Comparison of ENCODE assay signal across 8 mouse cellular contexts in the genomic region with DNA sequence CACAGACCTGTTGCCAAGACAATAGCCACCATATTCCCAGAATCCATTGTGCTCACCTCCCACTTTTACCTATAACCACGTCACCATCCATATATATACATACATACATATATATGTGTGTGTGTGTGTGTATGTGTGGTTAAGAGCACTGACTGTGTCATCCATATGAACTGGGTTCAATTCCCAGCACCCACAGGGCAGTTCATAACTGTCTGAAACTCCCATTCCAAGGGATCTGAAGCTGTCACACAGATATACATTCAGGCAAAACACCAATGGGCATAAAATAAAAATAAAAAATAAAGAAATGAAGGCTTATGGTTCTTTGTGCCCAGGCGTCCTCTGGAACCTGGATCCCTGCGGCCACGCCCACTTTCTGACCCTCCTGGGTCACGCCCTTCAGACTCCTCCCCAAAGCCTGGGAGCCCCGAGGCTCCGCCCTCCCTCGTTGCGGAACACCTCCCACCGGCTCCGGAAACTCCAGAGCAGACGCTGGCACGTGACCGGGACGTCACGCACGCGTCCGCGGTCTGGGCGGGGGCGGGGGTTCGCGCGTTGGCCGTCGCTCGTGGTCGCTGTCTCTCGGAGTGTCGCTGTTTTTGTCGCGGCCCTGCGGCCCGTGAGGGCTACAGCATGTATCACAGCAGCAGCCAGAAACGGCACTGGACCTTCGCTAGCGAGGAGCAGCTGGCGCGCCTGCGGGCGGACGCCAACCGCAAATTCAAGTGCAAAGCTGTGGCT. TPM values are rescaled to one million over a fixed set of nuclear protein-coding genes. Genes with fewer than 3 reads are reported as not detected.
DNase-seq lines count a peak whose midpoint lies in the region; ATAC-seq and TF ChIP-seq lines count a peak whose summit lies in the region.

A gene (plus strand): TSS at position 506 of the 741 bp plus-strand sequence.

- H3K9ac ChIP-seq in kidney, embryonic 14.5 days (ENCODE audit: low read depth, low read length) = peak within 1 kb of the TSS; percentile 81
- H3K9ac ChIP-seq in limb, embryonic 15.5 days = peak within 1 kb of the TSS; percentile 82

- peak within 1 kb of the TSS; percentile 76 for H3K4me3 ChIP-seq in bone marrow macrophage, adult 2 months (ENCODE audit: insufficient read depth, low read length)
- peak within 1 kb of the TSS; percentile 83 for H3K4me3 ChIP-seq in embryonic fibroblast, embryonic 13.5 days (ENCODE audit: insufficient read depth, low read length)
- H3K4me3 ChIP-seq in kidney, embryonic 14.5 days (ENCODE audit: low read length) = peak within 1 kb of the TSS; percentile 91
- H3K4me3 ChIP-seq in limb, embryonic 15.5 days = peak within 1 kb of the TSS; percentile 93

- peak within 1 kb of the TSS; percentile 62 for H3K27ac ChIP-seq in bone marrow macrophage, adult 2 months (ENCODE audit: insufficient read depth, low read depth, low read length)
- no peak within 1 kb of the TSS for H3K27ac ChIP-seq in embryonic fibroblast, embryonic 13.5 days (ENCODE audit: insufficient read depth, low read length)
- peak within 1 kb of the TSS; percentile 71 for H3K27ac ChIP-seq in kidney, embryonic 14.5 days (ENCODE audit: low read depth, low read length)
- peak within 1 kb of the TSS; percentile 80 for H3K27ac ChIP-seq in limb, embryonic 15.5 days

- no peak for TF ChIP-seq POLR2A in bone marrow macrophage, adult 2 months (IDR thresholded peaks at IDR 0.05; ENCODE audit: borderline replicate concordance, low read depth, low read length)
- peak; percentile 90 for TF ChIP-seq POLR2A in embryonic fibroblast, embryonic 13.5 days (IDR thresholded peaks at IDR 0.05; ENCODE audit: low read depth, low read length)

- peak within 1 kb of the TSS; percentile 77 for H3K4me2 ChIP-seq in kidney, embryonic 14.5 days (replicated peaks; ENCODE audit: low read depth, low read length)
- H3K4me2 ChIP-seq in limb, embryonic 15.5 days = peak within 1 kb of the TSS; percentile 74

- DNase-seq in A20 (ENCODE audit: low read depth, low spot score) = peak; percentile 94
- peak; percentile 92 for DNase-seq in heart, adult 9 months (ENCODE audit: low spot score in 2 of 2)
- peak; percentile 77 to 83 for DNase-seq in monocyte, adult 2 months (ENCODE audit: low read depth in 1 of 2, low spot score in 2 of 2)
- DNase-seq in spleen, postnatal 36 days (ENCODE audit: low spot score in 2 of 2) = peak; percentile 87 to 91

- no peak for TF ChIP-seq CTCF in bone marrow macrophage, adult 2 months (IDR thresholded peaks at IDR 0.05; ENCODE audit: low read depth, low read length)
- TF ChIP-seq CTCF in embryonic fibroblast, embryonic 13.5 days (IDR thresholded peaks at IDR 0.05; ENCODE audit: borderline replicate concordance, insufficient read depth, low read length) = no peak

- no peaks in the 10 kb centered on the region for H3K9me3 ChIP-seq in kidney, embryonic 14.5 days (ENCODE audit: control insufficient read depth, low read length)
- H3K9me3 ChIP-seq in limb, embryonic 15.5 days = no peaks in the 10 kb centered on the region

- WGBS in kidney, embryonic 14.5 days = 2% methylated on average over 44 of the region's 44 CpGs
- 2% methylated on average over 44 of the region's 44 CpGs for WGBS in limb, embryonic 15.5 days

- no peaks in the 10 kb centered on the region for H3K27me3 ChIP-seq in kidney, embryonic 14.5 days (ENCODE audit: control insufficient read depth, insufficient read depth, low read length)
- H3K27me3 ChIP-seq in limb, embryonic 15.5 days = no peaks in the 10 kb centered on the region

- peak; percentile 99 for ATAC-seq in kidney, embryonic 14.5 days (ENCODE audit: low FRiP score, low TSS enrichment)
- peak; percentile 96 for ATAC-seq in limb, embryonic 15.5 days (ENCODE audit: insufficient number of reproducible peaks, low FRiP score, low TSS enrichment, low read depth)

- peaks cover 10% of the 10 kb centered on the region for H3K36me3 ChIP-seq in kidney, embryonic 14.5 days (ENCODE audit: control insufficient read depth, insufficient read depth, low read length)
- H3K36me3 ChIP-seq in limb, embryonic 15.5 days = peaks cover 16% of the 10 kb centered on the region

- H3K4me1 ChIP-seq in bone marrow macrophage, adult 2 months (ENCODE audit: control insufficient read depth, insufficient read depth, low read length) = 0 out of 2 replicates have a peak, but pooled peaks cover 5% of the 10 kb centered on the region
- H3K4me1 ChIP-seq in embryonic fibroblast, embryonic 13.5 days (ENCODE audit: control insufficient read depth, insufficient read depth, low read length) = no peaks in the 10 kb centered on the region
- no peaks in the 10 kb centered on the region for H3K4me1 ChIP-seq in kidney, embryonic 14.5 days (ENCODE audit: control insufficient read depth, insufficient read depth, low read length)
- H3K4me1 ChIP-seq in limb, embryonic 15.5 days = peaks cover 9% of the 10 kb centered on the region; the same call in 1 of the 2 replicates

RNA-seq across cellular contexts. Expression of the gene that starts here (rescaled TPM):
- polyA plus RNA-seq in bone marrow macrophage, adult 2 months (2012; ENCODE audit: insufficient read depth, insufficient read length, missing spikeins) = 32.3 and 38.6 TPM in 2 replicates
- polyA plus RNA-seq in embryonic fibroblast, embryonic 13.5 days (2011; ENCODE audit: insufficient read length, low read depth, missing spikeins) = 71.0 and 92.4 TPM in 2 replicates
- 89.2 and 93.3 TPM in 2 replicates for polyA plus RNA-seq in kidney, embryonic 14.5 days (2014; fragmentation: Nextera tagmentation; extraction: Ambion mirVana)
- polyA plus RNA-seq in limb, embryonic 15.5 days (2015; fragmentation: Nextera tagmentation; extraction: Ambion mirVana) = 74.3 and 81.2 TPM in 2 replicates
